Mouse (Mus musculus) limb, embryonic 14.5 days (tissue): Measurements from ENCODE around the gene Scyl3. TPM values are rescaled to one million over a fixed set of nuclear protein-coding genes. Genes with fewer than 3 reads are reported as not detected.

Experiments used
- ATAC-seq: fragments of 200-750 bp; cut with Nextera tagmentation; 2 replicates; pipeline ENCODE4 v1.8.0; 2017; ENCODE audit warnings: low read depth, moderate number of reproducible peaks, moderate TSS enrichment; ENCODE audit not compliant: low FRiP score
- DNase-seq: peaks from one replicate; pipeline ENCODE4 v3.0.0-alpha.2; 2015; ENCODE audit warnings: low spot score
- H3K27ac ChIP-seq: fragments of 300-500 bp; sonication (generic); replicated peaks from 2 replicates; pipeline ENCODE4 v1.5.1; 2014; ENCODE audit warnings: low read depth, mild to moderate bottlenecking, low read length, moderate library complexity, mixed read lengths
- H3K27me3 ChIP-seq: fragments of 300-500 bp; sonication (generic); 2 replicates; pipeline ENCODE4 v1.6.1; 2014; ENCODE audit warnings: low read length, mixed read lengths; ENCODE audit not compliant: control insufficient read depth, insufficient read depth
- H3K36me3 ChIP-seq: fragments of 300-500 bp; sonication (generic); 2 replicates; pipeline ENCODE4 v1.6.1; 2014; ENCODE audit warnings: mild to moderate bottlenecking, low read length, moderate library complexity, mixed read lengths; ENCODE audit not compliant: control insufficient read depth, insufficient read depth
- H3K4me1 ChIP-seq: fragments of 300-500 bp; sonication (generic); 2 replicates; pipeline ENCODE4 v1.6.1; 2014; ENCODE audit warnings: antibody characterized with exemption, low read length, mixed read lengths; ENCODE audit not compliant: control insufficient read depth, insufficient read depth
- H3K4me2 ChIP-seq: fragments of 300-500 bp; sonication (generic); replicated peaks from 2 replicates; pipeline ENCODE4 v1.6.1; 2014; ENCODE audit warnings: low read depth, mild to moderate bottlenecking, low read length, moderate library complexity; ENCODE audit not compliant: severe bottlenecking
- H3K4me3 ChIP-seq: fragments of 300-500 bp; sonication (generic); replicated peaks from 2 replicates; pipeline ENCODE4 v1.5.1; 2014; ENCODE audit warnings: low read length
- H3K9ac ChIP-seq: fragments of 300-500 bp; sonication (generic); 2 replicates; pipeline ENCODE4 v1.6.1; 2014; ENCODE audit warnings: mild to moderate bottlenecking, low read depth, low read length, moderate library complexity; ENCODE audit not compliant: severe bottlenecking
- H3K9me3 ChIP-seq: fragments of 300-500 bp; sonication (generic); 2 replicates; pipeline ENCODE4 v1.6.1; 2016; ENCODE audit warnings: low read length; ENCODE audit not compliant: control insufficient read depth
- POLR2A ChIP-seq: fragments of 200-500 bp; IDR thresholded peaks from 2 replicates; pipeline ENCODE4 v1.8.0; 2012; ENCODE audit warnings: inconsistent platforms, mild to moderate bottlenecking, moderate library complexity, borderline replicate concordance; ENCODE audit not compliant: insufficient read depth, insufficient read length; ENCODE audit errors: extremely low read depth
- WGBS: fragments of 180-500 bp; shearing (Covaris S2); extraction: QIAGEN DNeasy Blood & Tissue Kit; methylation state at CpG from one replicate; pipeline ENCODE4 v1.1.7; 2014; 5-methylcytosine and 5-hydroxymethylcytosine counted together
- polyA plus RNA-seq, 2 experiments: library from polyadenylated mRNA; depleted of rRNA in 1 of 2; stranded (reverse) in 1 of 2; unstranded in 1 of 2; fragments of >200 nt; fragmentation: Nextera tagmentation in 1 of 2; extraction: Ambion mirVana in 1 of 2; gene quantifications; 2 replicates each; pipeline versions ENCODE4 v1.2.1 to v1.2.3; 2012 to 2014

Scyl3 gene
- polyA plus RNA-seq, 2 experiments, result 15.3 to 22.5 TPM

- no peak overlapping the region for H3K4me3 ChIP-seq
- ATAC-seq, result no peak
- H3K9ac ChIP-seq, result no peak overlapping the region
- no peak overlapping the region for H3K4me2 ChIP-seq
- no peaks in the 10 kb centered on the region for H3K4me1 ChIP-seq
- no peaks in the 10 kb centered on the region for H3K27me3 ChIP-seq
- no peaks in the 10 kb centered on the region for H3K9me3 ChIP-seq
- no peak for TF ChIP-seq POLR2A
- peaks cover 85% of the 10 kb centered on the region for H3K36me3 ChIP-seq
- 88% methylated on average over 2 of the region's 2 CpGs for WGBS
- no peak overlapping the region for H3K27ac ChIP-seq
- no peak for DNase-seq
Measured at GRCm38 (mm10) chr1:163953396-163953795, 24.5 kb downstream of the Scyl3 start.

DNA sequence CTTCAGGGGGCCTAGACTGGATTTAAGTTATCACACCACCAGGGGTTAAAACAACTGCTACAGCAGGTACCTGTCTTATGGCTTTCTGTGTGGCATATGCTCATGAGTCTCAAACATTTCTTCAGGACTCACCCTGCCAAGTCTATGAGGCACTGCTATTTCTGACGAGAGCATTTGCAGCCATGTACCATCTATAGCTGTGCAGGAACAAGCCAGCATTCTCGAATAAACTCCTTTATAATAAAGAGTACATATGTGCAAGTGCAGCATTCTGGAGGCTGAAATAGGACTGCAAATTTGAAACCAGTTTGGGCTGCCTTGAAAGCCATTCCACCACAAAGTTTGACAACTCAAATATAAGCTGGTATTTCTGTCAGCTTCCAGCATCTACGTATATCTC is 29.1 kb downstream of the Scyl3 start:
- WGBS, result 64% methylated on average over 3 of the region's 3 CpGs
- no peak overlapping the region for H3K27ac ChIP-seq
- DNase-seq (no peak), ATAC-seq (no peak)
- no peaks in the 10 kb centered on the region for H3K27me3 ChIP-seq
- TF ChIP-seq POLR2A, result no peak
- no peak overlapping the region for H3K9ac ChIP-seq
- no peak overlapping the region for H3K4me3 ChIP-seq
- H3K4me1 ChIP-seq, result no peaks in the 10 kb centered on the region
- H3K36me3 ChIP-seq, result peaks cover 61% of the 10 kb centered on the region
- H3K4me2 ChIP-seq, result no peak overlapping the region
- H3K9me3 ChIP-seq, result no peaks in the 10 kb centered on the region

DNA sequence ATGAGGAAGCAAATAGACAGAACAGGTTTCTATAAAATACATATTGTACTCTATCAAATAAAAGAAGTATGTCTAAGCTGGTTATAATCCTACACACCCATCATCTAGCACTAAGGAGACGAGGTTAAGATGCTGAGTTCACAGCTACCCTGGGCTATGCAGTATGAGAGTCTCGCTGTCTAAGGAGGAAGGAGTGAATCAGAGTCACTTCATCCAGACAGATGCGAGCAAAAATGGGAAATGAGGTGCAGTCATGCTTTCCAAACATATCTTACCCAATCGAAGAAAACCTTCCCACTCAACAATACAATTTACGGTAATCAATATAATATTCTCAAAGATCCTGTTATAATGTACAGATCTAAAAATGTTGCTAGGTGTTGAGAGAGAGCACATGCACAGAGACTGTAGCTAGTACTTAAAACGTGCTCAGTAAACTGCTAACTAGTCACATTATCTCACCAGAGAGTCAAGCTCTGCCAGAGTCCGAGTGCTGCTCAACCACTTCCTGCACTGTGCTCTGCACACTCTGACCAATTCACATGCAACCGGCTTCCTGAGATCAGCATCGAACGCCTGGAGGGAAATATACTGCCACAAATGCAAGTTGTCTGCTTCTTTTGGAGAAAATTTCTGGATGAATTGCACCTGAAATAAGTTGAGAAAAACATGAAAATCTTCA is 35.2 kb downstream of the Scyl3 start:
- peaks cover 39% of the 10 kb centered on the region for H3K36me3 ChIP-seq
- no peaks in the 10 kb centered on the region for H3K4me1 ChIP-seq
- H3K4me3 ChIP-seq, result no peak overlapping the region
- no peaks in the 10 kb centered on the region for H3K9me3 ChIP-seq
- no peak overlapping the region for H3K9ac ChIP-seq
- DNase-seq (no peak), ATAC-seq (no peak)
- WGBS, result 89% methylated on average over 10 of the region's 10 CpGs
- no peak overlapping the region for H3K4me2 ChIP-seq
- no peak for TF ChIP-seq POLR2A
- H3K27me3 ChIP-seq, result no peaks in the 10 kb centered on the region
- H3K27ac ChIP-seq, result no peak overlapping the region

DNA sequence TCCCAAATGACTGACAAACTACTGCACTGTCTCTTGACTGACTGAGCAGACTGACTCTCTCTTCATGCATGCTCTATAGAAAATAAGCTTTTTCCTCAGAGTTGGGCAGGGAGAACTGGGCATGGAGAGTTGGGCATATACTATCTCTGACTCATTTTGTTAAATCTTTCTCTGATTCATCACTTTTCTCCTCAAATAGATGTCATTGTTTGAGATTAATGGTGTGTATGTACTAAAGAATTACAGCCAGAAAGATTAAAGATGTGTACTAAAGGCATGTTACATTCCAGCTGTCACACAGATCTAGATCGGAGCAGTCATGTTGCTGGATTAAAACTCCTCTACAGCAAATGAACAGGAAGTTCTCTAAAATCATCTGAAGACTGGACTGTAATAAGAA is 45.6 kb downstream of the Scyl3 start:
- no peak overlapping the region for H3K4me3 ChIP-seq
- no peak for TF ChIP-seq POLR2A
- no peaks in the 10 kb centered on the region for H3K27me3 ChIP-seq
- no peak for DNase-seq
- H3K27ac ChIP-seq, result no peak overlapping the region
- H3K4me2 ChIP-seq, result no peak overlapping the region
- H3K9ac ChIP-seq, result no peak overlapping the region
- H3K36me3 ChIP-seq, result peaks cover 14% of the 10 kb centered on the region
- no peaks in the 10 kb centered on the region for H3K9me3 ChIP-seq
- no peaks in the 10 kb centered on the region for H3K4me1 ChIP-seq
- ATAC-seq, result no peak
- WGBS, result 92% methylated on average over 1 of the region's 1 CpGs

- Histone ChIP-seq H3K27me3 (no peaks in the 10 kb centered on the region), H3K4me2 (no peak overlapping the region), H3K9ac (no peak overlapping the region), H3K27ac (no peak overlapping the region), H3K9me3 (no peaks in the 10 kb centered on the region), H3K4me1 (no peaks in the 10 kb centered on the region), H3K4me3 (no peak overlapping the region), H3K36me3 (peaks cover 20% of the 10 kb centered on the region)
- ATAC-seq (no peak), DNase-seq (no peak)
- WGBS, result 98% methylated on average over 2 of the region's 2 CpGs
- no peak for TF ChIP-seq POLR2A
Measured at GRCm38 (mm10) chr1:163975088-163975487, 46.2 kb downstream of the Scyl3 start.
